Mouse (Mus musculus) thymus, adult 2 months (tissue): ENCODE measurements around the gene Coro1b.

Experiments
- CTCF ChIP-seq: fragments of 200-500 bp; IDR thresholded peaks from 2 replicates; pipeline ENCODE4 v1.5.1; 2012; ENCODE audit warnings: mild to moderate bottlenecking, control low read depth, low read length, moderate library complexity, borderline replicate concordance; ENCODE audit not compliant: control insufficient read depth, poor library complexity, insufficient read depth; ENCODE audit errors: extremely low read depth
- POLR2A ChIP-seq: fragments of 200-500 bp; IDR thresholded peaks from 2 replicates; pipeline ENCODE4 v1.6.1; 2012; ENCODE audit warnings: mild to moderate bottlenecking, low read length, control low read depth, moderate library complexity; ENCODE audit not compliant: control insufficient read depth, poor library complexity, insufficient read depth; ENCODE audit errors: extremely low read depth

DNA sequence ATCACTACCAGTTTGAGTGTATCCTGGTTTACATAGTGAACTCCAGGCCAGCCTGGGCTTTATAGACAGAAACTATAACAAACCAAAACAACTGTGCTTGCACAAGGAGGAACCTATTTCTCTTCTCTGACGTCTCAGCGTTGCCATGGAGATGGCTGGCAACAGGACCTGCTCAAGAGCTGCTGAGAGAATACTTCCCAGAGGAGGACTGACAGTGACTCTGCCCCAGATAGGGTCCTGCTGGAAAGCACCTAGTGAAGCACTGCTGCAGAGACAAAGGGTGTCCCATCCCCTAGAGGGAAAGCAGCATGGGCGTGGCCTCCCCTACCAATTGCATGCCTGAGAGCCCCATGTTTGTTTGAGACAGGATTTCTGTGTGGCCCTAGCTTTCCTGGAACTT is 33.5 kb downstream of the Coro1b start:
- TF ChIP-seq POLR2A (no peak), CTCF (no peak)
